Mouse (Mus musculus) erythroblast, embryonic 14.5 days (primary cell): ENCODE measurements around the gene Rasa3.

ENCODE experiments used
- GATA1 ChIP-seq: IDR thresholded peaks from 2 replicates; pipeline ENCODE4 v1.6.1; 2012; ENCODE audit warnings: low read length, inconsistent platforms, mixed read lengths
- TAL1 ChIP-seq: IDR thresholded peaks from 3 replicates; pipeline ENCODE4 v1.6.1; 2012; ENCODE audit warnings: low read length, inconsistent platforms, mixed read lengths

GRCm38 (mm10) chr8:13655033-13655351, 22.4 kb downstream of the Rasa3 start:
- TF ChIP-seq GATA1 (no peak), TAL1 (no peak)
